Mouse (Mus musculus): ENCODE measurements around the gene Sox8. TPM values are rescaled to one million over a fixed set of nuclear protein-coding genes. Genes with fewer than 3 reads are reported as not detected.

The Sox8 gene
- total RNA-seq (2021): 1 to 10 TPM; 2.4 TPM
- long read RNA-seq, experiment 1, partial matches to known transcripts: 0 of 3 reads
- long read RNA-seq, experiment 1, other reads (novel, unspliced or antisense): 1 of 3 reads
- long read RNA-seq, experiment 2, partial matches to known transcripts: 0 of 1 reads
- long read RNA-seq, experiment 2, other reads (novel, unspliced or antisense): 1 of 1 reads

DNA sequence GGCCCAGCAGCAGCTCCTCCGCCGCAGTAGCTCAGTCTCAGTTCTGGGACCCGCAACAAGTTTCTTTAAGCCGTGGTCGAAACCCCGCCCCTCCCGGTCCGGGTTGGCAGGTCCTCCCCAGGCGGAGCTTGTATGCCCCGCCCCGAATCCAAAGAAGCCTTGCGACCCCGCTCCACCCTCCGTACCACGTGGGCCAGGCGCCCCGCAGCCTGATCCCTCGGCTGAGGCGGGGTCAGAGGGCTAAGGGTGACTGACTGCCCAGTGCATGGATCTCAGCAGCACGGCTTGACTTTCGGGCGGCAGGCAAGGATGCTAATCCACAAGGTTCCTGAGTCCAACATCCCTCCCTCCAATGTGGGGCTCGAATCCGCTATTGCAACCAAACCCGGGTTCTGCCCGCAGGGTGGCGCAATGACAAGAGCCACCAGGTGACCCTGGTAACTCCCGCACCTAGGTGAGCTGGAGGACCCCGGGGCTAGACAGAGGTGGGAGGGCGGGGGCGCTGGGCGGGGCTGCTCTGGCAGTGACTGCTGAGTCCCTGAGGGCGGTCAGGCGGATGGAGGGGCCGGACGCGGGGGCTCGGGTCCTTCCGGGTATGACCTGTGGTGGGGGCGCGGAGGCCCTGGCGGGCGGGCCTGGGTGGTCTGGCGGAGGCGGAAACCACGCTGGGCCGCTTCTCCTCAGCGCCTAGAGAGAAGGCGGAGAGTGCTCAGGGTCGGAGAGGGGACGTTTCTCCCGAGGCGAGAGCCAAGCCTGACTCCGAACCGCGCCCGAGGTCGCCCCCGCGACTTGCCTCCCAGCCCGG lies at the start of gene Sox8:
Gene Sox8, minus strand, starts transcription at position 39 of the 805 bp plus-strand sequence.
- DNase-seq (ENCODE audit: low spot score in 2 of 2): peak; percentile 35 to 51

DNA sequence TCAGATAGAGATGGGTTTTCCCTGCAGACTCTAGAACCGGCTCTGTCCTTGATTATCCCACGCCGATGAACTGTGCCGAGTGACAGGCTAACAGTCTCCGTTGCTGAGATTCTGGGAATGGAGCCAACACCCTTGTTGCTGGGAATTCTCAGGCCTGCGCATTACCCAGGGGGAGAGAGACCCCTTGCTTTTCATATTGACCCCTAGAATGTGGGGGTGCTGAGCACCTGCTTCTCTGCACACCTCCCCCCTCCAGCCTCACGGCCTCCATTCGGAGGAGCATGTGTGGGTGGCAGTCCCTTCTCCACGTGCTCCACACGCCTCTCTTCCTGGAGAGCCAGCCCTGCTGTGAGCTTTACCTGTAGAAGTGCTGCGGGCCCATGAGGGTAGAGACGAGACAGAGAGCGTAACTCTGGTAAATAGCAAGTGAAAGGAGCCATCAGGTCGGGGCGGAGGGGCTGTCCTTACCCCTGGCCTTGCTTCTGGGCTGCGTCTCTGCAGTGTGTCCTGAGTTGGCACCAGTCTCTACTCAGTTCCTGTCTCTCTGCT lies 48.1 kb upstream of the Sox8 start:
- peak in 1 of 2 experiments; percentile 13 for DNase-seq (ENCODE audit: low spot score in 2 of 2)

DNA sequence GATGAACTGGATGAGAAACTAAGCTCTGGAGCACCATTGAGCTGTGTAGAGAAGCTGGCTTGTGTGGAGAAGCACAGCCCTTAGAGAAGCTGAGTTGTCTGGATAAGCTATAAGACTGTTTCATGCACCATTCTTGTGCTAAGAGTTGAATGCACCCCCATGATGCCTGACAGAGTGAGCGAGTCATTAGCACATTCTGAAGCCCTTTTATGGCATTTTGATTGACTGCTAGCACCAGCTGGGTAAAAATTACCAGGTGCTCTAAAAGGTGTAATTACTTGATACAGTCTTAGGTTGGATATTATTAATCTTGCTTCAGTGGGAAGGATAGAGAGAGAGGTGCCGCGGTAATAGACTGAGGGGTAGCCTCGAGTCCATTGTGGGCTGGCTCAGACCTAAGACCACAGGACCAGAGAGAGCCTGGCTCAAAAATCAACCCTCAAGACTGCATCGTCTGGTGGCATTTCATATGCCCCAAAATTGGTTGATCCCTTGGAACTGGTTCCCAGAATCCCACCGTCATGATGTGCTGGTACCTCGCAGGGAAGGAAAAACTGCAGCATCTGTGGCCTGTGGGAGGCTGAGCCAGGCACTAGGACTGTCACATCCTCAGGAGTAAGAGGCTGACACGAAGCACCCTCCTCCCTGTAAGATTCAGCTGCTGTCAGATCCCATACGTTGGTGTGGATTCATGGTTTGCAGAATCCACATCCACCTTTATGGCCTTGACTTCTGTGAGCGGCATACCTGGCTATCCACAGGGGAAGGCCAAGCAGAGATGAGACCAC lies 44.4 kb upstream of the Sox8 start:
- no peak for DNase-seq (ENCODE audit: low spot score in 2 of 2)

DNA sequence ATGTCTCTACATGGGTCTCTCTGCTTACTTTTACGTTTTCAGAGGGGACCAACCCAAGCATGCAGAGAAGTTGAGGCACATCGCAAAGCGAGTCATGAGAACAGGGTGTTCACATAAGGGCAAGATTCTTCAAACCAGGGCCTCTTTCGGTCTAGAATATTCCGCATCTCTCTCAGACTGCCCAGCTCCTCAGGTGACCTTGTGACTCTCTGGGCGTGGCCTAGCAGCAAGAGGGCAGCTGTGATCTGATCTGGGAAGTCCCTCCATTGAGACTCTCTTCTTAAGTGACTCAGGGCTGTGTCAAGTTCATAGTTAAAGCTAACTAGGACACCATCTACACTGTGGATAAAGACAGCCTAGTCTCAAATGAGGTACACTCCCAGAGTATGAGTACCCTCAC lies 42.8 kb upstream of the Sox8 start:
- DNase-seq (ENCODE audit: low spot score in 2 of 2): no peak

DNA sequence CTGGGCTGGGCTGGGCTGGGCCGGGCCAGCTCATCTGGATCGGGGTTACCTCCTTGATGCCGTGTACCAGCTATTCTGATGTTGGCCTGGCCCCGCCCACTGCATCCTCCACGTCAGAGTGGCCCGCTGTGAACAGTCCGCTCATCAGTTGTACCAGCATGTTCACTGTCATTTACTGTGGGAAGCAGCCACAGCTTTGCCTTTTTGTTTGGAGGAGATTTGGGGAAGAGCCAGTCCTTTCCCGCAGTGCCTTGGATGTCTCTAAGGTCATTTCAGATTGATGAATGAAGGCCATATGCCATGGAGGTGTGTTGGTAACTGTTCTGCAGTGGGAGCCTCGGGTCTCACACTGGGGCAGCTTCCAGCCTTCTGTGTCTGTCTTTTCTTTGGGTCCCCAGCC lies 42.1 kb upstream of the Sox8 start:
- no peak for DNase-seq (ENCODE audit: low spot score in 2 of 2)

DNA sequence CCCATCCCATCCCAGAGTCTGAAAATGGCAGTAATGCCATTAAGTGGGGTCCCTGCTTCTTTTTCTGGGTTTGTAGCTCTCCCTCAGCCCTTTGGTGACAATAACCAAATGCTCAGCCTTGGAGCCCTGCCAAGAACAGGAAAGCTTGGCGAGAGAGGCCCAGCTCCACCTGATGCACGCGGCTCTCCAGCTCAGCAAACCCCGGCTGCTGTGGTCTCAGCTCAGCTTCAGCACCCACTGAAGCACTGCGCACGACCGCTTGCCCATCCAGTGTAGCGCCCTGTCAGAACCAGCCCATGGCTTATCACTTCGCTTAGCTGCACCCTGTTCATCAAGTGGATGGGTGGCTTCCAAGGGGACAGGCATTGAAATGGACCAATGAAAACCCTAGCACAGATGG lies 39.7 kb upstream of the Sox8 start:
- DNase-seq (ENCODE audit: low spot score in 2 of 2): peak in 1 of 2 experiments; percentile 25

DNA sequence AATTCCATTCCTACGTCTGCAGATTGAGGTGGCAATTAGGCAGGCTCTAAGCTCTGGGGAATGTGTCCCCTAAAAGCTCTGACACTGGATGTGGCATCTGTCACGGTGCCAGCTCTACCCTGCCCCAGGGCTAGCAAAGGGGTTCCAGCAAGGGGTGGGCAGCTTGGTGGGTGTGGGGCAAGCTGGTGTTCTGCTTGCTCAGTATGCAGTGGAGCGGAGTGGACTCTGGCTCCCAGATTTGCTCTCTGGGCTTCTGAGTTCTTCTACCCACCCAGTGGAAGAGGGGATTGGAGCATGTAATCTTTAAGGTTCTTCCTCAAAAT lies 39.0 kb upstream of the Sox8 start:
- DNase-seq (ENCODE audit: low spot score in 2 of 2): no peak

DNA sequence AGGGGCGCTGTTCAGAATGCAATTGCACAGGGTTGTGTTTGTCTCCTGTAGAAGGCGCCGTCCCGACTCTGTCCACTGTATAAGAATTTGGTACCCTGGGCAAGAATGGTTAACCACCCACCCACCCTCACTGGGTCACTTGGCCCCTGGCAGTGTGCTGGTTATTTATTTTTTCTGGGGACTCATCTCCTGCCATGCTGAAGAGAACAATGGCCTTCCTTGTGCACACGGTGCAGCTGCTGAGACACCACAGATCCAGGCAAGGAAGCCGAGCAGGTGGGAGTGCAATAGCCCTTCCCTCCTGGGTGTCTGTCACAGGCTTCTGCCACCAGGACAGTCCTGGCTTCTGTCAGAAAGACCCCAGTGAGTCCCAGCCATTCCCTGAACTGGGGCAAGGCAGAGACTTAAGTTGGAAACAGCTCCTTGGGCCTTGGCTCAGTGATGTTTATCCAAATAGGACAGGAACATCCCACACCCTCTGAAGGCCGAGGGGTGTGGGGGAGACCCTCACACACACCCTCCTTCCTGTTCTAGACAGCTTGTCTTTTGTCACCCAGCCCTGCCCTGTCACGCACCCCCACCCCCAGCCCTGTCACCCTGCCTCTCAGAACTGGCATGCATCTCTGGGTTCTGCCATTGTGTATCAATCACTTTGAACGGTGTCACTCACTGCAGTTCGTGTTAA lies 38.5 kb upstream of the Sox8 start:
- no peak for DNase-seq (ENCODE audit: low spot score in 2 of 2)

DNA sequence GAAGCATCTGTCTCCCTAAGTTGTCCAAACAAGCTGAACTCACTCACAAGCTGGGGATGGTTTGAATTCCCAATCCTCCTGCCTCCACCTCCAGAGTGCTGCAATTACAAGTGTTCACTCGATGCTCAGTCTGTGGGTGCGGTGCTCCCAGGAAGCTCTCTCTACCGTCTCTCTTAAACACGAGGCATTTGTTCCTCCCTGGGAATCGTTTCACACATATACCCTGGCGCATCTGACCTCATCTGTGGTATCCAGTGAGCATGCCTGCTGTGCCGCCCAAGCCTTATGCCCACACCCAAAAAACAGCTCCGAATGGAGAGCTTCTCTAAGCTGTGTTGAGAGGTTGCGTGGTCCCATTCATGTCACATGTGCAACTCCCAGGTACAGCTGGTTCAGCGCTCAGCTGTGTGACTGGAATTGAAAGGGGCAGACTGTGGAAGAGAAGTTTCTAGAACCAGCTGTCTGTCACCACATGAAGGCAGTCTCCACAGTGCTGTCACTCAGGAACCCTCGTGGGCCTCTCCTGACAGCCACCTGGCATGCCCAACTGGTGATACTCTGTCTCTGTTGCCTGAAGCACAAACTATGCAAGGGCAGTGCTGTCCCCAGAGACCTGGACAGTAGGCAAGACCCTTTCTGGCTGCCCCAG lies 37.8 kb upstream of the Sox8 start:
- no peak for DNase-seq (ENCODE audit: low spot score in 2 of 2)

DNA sequence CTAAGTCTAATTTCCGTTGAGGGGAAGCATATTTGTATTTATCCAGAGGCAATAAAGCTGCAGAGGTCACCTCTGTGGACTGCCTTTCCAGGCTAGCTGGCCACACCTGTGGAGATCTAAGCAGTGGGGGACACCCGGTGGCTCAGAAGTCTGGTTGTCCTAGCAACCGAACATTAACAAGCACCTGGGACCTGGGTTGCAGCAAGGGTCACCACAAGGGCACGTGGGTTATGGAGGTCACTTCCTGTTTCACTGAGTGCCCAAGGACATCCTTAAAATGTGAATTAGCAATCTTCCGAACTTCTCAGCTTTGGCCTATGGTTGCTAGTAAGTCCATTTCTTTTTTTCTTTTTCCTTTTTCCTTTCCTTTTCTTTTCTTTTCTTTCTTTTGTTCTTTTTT lies 33.7 kb upstream of the Sox8 start:
- no peak for DNase-seq (ENCODE audit: low spot score in 2 of 2)

DNA sequence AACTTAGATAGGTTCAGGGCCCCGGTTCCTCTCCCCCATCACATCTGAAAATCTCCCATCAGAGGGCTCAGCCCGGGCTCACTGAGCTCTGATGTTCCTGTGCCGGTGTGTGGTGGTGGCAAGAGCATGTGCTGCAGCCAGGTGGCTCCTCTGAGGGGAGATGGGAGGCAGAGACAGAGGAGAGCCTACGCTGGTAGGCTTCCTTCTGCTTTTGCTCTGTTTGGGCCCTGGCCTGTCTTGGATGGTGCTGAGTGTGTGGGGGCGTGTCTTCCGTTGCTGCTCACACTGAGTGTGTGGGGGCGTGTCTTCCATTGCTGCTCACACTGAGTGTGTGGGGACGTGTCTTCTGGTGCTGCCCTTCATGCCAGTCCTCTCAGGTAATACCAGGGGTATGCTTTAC lies 31.9 kb upstream of the Sox8 start:
- no peak for DNase-seq (ENCODE audit: low spot score in 2 of 2)

DNA sequence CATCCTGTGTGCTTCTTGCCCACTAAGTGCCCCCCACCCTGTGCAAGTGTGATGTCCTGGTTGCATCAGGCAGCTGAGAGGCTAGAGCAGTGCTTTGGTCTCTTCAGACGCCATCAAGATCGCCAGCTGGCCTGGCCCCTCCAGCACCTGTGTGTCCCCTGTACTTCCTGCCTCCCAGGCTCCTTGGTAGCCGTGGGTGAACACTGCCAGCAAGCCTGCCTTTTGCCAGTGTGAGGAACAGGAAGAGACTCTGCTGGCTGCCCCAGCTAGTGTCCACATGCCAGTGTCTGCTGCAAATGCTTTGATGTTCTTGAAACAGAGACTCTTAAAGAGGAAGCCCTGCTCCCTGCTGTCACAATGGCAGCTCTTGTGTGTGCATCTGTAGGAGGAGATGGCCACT lies 27.1 kb upstream of the Sox8 start:
- no peak for DNase-seq (ENCODE audit: low spot score in 2 of 2)

DNA sequence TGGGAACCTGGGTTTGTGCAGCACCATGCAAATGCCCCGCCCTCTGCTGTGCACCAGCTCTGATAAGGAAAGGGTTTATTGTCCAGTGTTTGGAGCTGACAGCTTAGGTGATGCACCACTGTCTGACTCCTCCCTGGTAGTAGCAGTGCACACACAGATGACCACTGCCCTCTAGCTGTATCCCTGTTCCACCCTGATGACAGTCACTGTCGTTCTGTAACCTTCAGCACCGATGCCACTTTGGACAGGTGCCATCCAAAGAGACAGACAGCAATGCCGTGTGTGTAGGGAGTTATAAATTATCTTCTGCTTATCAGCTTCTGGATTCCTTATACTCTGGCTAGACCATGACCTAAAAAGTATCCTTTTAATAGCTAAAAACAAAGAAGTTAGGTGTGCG lies 25.0 kb upstream of the Sox8 start:
- DNase-seq (ENCODE audit: low spot score in 2 of 2): peak in 1 of 2 experiments; percentile 32

DNA sequence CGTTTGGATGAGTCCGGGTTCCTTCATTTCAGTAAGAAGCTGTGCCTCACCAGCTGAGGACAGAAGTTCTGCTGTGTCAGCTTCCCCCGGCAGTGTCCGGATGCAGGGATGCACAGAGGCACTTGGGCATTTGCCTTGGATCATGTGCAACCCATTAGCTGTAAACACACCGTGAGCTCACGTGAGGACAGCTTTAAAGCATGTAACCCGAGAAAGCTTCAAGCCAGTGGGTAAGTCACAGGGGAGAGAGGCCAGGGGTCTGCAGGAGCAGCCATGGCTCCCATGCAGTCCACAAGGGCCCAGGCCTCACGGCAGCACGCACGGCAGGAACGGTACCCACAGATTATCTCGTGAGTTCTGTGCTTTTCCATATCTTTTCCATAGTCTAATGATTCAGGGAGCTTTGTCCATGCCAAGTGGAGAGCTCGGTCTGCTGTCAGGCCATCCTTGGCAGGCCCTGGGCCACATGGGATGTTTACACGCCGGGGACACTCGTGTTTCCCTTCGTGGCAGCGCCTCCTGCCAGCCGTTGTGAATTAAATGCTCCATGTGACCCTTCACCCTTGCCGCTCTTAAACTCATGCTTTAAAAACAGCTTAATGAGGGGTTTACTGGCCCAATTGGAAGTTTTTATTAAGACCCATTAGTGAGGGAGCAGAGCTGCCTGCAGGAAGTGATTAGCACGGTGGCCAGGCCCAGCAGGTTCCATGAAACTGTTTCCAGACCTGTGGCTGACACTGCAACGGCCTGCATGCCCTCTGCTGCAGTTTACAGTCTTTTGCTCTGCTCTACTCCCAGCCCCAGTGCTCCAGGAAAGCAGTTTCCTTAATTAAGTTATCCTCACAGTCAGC lies 23.1 kb upstream of the Sox8 start:
- no peak for DNase-seq (ENCODE audit: low spot score in 2 of 2)

DNA sequence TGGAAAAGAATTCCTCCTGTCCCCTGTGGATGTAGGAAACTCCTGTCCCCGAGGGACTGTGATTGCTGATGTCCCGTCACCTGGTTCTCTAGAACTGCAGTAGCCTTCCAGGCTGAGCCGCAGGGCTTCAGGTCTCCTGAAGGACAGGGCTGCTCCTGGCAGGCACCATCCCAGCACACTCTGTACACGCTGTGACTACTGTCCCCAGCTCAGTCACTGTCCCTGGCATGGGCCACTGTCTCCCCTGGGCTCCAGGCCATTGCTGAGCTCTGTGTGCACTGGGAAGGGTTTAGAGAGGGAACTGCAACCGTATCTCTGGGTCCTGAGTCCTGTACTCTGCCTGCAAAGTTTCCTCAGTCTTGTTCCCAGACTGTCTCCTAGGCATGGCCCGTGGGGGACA lies 21.9 kb upstream of the Sox8 start:
- DNase-seq (ENCODE audit: low spot score in 2 of 2): no peak

DNA sequence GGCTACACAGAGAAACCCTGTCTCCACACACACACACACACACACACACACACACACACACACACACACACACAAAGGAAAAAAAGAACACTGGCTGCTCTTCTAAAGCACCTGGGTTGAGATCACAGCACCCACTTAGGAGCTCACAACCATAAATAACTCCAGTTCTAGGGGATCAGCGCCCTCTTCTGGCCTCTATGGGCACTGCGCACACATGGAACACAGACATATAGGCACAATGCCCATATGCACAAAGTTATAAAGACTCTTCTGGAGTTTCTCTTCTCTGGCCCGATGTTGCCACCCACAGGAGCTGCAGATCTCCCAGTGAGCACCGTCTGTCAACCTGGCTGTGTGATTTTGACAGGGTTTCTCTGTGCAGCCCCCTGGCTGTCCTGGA lies 20.5 kb upstream of the Sox8 start:
- no peak for DNase-seq (ENCODE audit: low spot score in 2 of 2)

DNA sequence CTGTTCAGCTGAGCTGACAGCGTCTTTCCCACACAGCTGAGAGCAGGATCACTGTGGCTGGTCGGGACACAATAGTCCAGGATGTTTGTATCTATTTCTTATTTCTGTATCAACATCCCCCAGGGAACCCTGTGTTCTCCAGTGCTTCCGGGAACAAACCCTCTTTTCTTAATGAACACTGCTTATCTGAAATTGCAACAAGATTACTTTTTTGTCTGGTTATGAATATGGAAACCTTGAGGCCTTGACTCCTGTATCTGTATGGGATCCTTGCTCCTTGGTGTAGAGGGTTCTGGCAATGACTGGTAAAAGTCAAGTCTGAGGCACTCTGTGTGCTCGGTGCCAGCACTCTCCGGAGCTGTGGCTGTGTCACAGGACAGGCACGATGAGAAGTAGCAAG lies 19.6 kb upstream of the Sox8 start:
- DNase-seq (ENCODE audit: low spot score in 2 of 2): no peak

DNA sequence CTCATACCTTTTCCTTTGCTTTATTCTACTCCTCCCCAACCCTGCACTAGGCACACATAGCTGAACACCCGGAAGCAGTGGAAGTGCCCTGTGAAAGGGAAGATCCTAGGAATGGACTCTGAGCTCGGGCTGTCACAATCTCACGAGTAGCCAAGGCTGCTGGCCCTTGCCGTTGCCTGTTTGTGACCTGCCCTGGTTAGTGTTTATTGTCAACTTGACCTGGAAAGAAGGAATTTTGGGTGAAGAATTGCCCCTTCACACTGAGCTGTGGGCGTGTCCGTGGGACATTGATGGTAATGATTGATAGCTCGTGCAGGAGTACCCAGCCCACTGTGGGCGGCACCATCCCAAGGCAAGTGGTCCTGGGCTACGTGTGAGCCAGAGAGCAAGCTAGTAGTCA lies 14.2 kb upstream of the Sox8 start:
- no peak for DNase-seq (ENCODE audit: low spot score in 2 of 2)

DNA sequence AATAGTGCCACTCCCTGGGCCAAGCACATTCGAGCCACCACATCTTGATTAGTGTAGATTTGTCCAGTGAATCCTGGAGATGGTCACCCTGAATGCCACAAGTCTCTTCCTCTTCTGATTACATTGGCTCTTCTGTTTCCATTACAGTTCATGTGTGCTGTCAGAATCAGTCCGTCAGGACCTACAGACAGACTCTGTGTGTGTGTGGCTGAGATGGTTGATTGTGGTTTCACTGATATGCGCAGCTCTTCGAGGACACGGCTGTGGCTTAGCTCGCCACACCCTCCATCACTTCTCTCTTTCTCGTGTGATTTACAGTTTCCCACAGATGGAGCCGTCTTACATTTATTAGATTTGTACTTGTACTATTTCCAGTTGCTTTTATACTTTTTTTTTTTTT lies 13.4 kb upstream of the Sox8 start:
- DNase-seq (ENCODE audit: low spot score in 2 of 2): no peak

DNA sequence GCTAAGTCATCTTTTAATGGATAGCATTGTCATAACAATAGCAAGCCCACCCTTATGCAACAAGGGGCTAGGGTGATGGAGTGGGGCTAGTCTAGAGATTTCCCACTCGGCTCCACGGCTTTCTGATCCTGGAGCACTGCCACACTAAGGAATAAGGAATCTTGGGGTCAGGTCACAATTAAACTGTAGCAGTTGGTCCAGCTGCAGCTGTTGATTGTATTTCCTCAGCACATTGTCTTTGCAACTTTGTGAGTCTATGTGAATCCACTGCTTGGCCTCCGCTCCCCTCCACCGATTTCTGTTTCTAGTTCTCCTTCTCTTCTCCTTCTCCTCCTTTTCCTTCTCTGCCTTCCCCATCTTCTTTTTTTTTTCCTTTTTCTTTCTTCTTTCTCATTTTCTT lies 12.6 kb upstream of the Sox8 start:
- DNase-seq (ENCODE audit: low spot score in 2 of 2): no peak
